Mouse (Mus musculus) granulocyte monocyte progenitor cell, adult 5-6 weeks (primary cell): Measurements from ENCODE around the gene Ache. TPM values are rescaled to one million over a fixed set of nuclear protein-coding genes. Genes with fewer than 3 reads are reported as not detected.
"Not testable (repeated sequence)": the region's sequence is repeated elsewhere in the genome, so short reads cannot be mapped to it uniquely, and the experiment has no call there.

ENCODE experiments used
- ATAC-seq: replicated peaks from 2 replicates; pipeline ENCODE4 v1.8.0; 2016; ENCODE audit warnings: mild to moderate bottlenecking, moderate TSS enrichment, inconsistent platforms; ENCODE audit not compliant: poor library complexity, severe bottlenecking
- total RNA-seq, 2 experiments: library from RNA; stranded (forward) in 1 of 2; stranded (reverse) in 1 of 2; fragments of 200-712, 200-1000 nt in 1 of 2; fragments of >200 nt in 1 of 2; fragmentation: Nextera tagmentation in 1 of 2; gene quantifications; 2 replicates each; pipeline ENCODE4 v1.2.3; 2014 to 2017

Gene Ache
- total RNA-seq (2014; fragmentation: Nextera tagmentation): not detected in 2 replicates
- total RNA-seq (2017): 0.04 and 0.10 TPM in 2 replicates

GRCm38 (mm10) chr5:137287032-137287952, at the start of gene Ache:
Ache (plus strand) TSS chr5:137287519.
- no peak for ATAC-seq

GRCm38 (mm10) chr5:137263897-137264720, 23.2 kb upstream of the Ache start:
- peak; percentile 90 for ATAC-seq

DNA sequence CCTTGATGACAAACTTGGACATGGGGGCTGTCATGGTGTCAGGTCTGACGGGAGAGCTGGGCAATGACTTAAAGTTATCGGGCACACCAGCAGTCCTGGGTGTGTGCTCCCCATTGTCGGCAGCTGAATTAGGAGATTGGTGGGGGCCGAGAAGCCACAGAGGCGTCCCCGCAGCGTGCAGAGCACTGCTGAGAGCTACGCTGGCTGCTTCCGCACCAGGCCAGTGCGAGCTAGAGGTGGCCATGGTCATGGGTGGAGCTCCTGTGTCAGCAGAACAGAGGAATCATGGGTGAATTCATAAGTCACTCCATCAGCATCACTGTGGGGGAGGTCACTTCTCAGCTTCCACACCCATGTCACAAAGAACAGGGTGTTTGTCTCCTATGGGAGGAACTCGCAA, 22.5 kb upstream of the Ache start:
- no peak for ATAC-seq

- ATAC-seq: no peak
These were observed 19.0 kb upstream of the Ache start for GRCm38 (mm10) chr5:137268131-137268910.

DNA sequence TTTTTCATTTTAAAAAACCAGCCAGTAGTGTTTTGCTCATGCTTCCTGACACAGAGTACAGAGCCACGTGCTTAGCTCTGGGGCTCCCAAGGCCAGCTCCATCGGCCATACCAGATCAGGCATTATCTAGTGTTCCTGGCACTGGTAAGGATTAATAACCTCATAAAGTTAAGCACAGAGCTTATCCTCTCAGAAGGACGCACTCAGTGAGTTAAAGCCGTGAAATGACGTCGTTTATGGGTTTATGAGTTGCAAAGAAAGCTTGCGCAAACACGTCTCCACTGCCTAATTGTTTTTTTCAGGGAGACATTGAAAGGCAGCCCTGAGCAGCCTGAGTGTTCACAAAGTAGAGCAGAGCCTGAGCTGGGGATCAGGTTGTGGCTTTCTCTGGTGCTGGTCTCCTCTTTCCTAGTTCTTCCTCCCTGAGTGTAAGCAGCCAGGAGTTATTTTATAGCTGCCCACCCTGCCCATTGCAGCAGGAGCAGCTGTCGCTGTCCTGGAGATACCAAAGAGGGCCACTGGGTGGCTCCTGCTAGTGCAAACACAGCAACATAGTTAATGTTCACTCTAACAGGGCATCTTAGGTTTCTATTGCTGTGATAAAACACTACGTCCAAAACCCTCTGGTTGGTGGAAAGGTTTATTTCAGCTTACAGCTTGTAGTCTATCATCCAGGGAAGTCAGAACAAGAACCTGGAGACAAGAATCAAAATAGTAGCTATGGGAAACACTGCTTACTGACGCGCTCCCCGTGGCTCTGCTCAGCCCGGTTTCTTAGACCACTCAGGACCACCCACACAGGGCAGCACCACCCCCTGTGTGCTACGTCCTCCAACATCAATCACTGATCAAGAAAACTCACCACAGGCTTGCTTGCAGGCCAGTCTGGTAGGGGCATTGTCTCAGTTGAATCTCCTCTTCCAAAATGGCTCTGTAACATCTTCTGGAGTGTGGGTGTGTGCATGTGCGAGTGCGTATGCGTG, 9.7 kb upstream of the Ache start:
- peak; percentile 73 for ATAC-seq

- not testable (repeated sequence) for ATAC-seq
These were observed 2.9 kb upstream of the Ache start for GRCm38 (mm10) chr5:137284411-137284810.

GRCm38 (mm10) chr5:137285045-137285444, 2.3 kb upstream of the Ache start:
- ATAC-seq: 0 out of 2 replicates have a peak, but pooled peaks have one; percentile 23

GRCm38 (mm10) chr5:137285986-137286385, 1.3 kb upstream of the Ache start:
- no peak for ATAC-seq

GRCm38 (mm10) chr5:137286655-137287031, 676 bp upstream of the Ache start:
- peak; percentile 82 for ATAC-seq

DNA sequence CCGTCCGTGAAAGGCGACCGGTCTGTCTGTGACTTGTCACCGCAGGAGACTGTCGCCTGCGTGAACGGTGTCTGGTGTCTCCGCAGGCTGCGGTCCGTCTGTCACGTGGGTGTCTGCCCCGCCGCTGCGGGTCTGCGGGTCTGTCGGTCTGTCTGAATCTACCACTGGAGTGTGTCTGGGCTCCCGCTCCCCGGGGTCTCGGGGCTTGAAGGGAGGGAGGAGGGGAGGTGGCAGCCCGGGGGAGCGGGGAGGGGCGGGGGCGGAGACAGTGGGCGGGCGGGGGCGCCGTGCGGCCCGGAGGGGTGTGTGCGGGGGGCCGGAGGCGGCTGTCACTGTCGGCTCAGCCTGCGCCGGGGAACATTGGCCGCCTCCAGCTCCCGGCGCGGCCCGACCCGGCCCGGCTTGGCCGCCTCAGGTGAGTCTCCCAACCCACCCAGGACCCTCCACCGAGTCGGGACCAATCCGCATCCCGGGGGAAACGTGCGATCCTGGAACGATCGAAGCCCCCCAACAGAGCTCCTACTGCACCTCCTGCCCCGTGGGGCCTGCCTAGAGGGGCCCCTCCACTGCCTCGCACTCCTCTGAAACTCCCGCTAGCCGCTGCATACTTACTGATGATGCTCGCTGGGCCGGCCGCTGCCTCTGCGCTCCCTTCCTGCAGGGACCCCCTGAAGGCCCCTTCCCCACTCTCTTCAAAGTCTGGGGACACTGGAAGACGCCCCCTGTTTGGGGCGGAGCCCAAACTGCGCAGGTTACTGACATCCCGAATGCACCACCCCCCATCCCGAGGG, 829 bp downstream of the Ache start:
- no peak for ATAC-seq

DNA sequence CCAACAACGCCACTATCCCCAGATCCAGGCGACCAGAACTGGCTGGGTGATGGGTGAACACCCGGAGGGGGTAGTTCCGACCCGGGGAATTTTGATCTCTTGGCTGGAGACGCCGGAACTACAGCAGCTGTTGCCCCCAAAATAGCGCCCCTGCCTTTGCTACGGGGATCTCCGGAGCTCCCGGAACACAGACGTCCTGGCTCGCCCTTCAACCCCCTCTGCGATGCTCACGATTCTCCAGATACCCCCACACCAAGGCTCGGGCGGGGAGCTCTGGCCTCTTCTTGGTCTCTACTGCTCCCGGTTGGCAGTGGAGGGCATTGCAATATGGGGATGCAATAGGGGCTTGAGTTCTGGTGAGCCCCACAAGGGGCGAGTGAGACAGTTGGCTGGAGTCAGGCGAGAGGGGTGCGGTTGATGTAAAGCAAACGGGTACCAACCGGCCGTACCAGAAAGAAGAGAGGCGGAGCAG, 1.7 kb downstream of the Ache start:
- no peak for ATAC-seq

DNA sequence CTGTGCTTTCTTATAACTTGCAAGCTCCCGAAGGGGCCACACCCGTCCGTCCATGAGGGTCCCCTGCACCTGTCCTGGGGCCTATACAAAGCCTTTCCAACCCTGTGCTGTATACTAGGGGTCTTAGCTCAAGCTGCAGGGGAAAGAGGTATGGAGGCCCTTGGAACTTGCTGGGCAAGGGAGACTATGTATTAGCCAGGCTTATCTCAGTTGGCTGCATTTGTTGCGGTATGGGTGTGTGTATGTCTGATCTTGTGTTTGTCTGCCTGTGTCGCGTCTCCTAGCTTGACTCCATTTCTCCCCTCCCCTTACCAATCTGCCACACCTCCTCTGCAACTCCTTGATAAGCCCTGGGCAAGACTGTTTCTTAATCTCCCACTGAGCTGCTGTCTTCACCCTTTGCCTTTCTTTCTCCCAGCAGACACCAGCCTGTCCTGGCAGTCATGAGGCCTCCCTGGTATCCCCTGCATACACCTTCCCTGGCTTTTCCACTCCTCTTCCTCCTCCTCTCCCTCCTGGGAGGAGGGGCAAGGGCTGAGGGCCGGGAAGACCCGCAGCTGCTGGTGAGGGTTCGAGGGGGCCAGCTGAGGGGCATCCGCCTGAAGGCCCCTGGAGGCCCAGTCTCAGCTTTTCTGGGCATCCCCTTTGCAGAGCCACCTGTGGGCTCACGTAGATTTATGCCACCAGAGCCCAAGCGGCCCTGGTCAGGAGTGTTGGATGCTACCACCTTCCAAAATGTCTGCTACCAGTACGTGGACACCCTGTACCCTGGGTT, 2.5 kb downstream of the Ache start:
- no peak for ATAC-seq

DNA sequence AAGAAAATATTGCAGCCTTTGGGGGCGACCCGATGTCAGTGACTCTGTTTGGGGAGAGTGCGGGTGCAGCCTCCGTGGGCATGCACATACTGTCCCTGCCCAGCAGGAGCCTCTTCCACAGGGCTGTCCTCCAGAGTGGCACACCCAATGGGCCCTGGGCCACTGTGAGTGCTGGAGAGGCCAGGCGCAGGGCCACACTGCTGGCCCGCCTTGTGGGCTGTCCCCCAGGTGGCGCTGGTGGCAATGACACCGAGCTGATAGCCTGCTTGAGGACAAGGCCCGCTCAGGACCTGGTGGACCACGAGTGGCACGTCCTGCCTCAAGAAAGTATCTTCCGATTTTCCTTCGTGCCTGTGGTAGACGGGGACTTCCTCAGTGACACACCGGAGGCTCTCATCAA, 3.4 kb downstream of the Ache start:
- ATAC-seq: peak; percentile 23

GRCm38 (mm10) chr5:137291381-137291926, 4.1 kb downstream of the Ache start:
- ATAC-seq: no peak

- ATAC-seq: peak; percentile 62
These were observed 6.0 kb downstream of the Ache start for GRCm38 (mm10) chr5:137293282-137293681.

- ATAC-seq: peak; percentile 86
These were observed 6.8 kb downstream of the Ache start, which contains the start of gene Ufsp1 for GRCm38 (mm10) chr5:137293839-137294743. Ufsp1 (plus strand) TSS chr5:137294629.
